Mouse (Mus musculus) midbrain, embryonic 11.5 days (tissue): ENCODE data around the gene Nyap1. TPM values are rescaled to one million over a fixed set of nuclear protein-coding genes. Genes with fewer than 3 reads are reported as not detected.

Experiments
- ATAC-seq: fragments of 200-750 bp; cut with Nextera tagmentation; 2 replicates; pipeline ENCODE4 v1.8.0; 2017; ENCODE audit warnings: moderate TSS enrichment, moderate library complexity; ENCODE audit not compliant: low FRiP score
- DNase-seq: peaks from one replicate; pipeline ENCODE4 v3.0.0; 2015; ENCODE audit warnings: low spot score; ENCODE audit errors: missing footprints
- H3K27ac ChIP-seq: fragments of 300-500 bp; sonication (generic); 2 replicates; pipeline ENCODE4 v1.5.1; 2014; ENCODE audit warnings: low read depth, low read length
- H3K27me3 ChIP-seq: fragments of 300-500 bp; sonication (generic); 2 replicates; pipeline ENCODE4 v1.6.1; 2014; ENCODE audit warnings: mild to moderate bottlenecking, low read length, moderate library complexity, mixed read lengths; ENCODE audit not compliant: control insufficient read depth, insufficient read depth
- H3K36me3 ChIP-seq: fragments of 300-500 bp; sonication (generic); 2 replicates; pipeline ENCODE4 v1.6.1; 2014; ENCODE audit warnings: mild to moderate bottlenecking, low read length, moderate library complexity, mixed read lengths; ENCODE audit not compliant: control insufficient read depth, insufficient read depth
- H3K4me1 ChIP-seq: fragments of 300-500 bp; sonication (generic); 2 replicates; pipeline ENCODE4 v1.6.1; 2014; ENCODE audit warnings: low read length; ENCODE audit not compliant: control insufficient read depth, insufficient read depth
- H3K4me2 ChIP-seq: fragments of 300-500 bp; sonication (generic); 2 replicates; pipeline ENCODE4 v1.6.1; 2014; ENCODE audit warnings: mild to moderate bottlenecking, moderate library complexity
- H3K4me3 ChIP-seq: fragments of 300-500 bp; sonication (generic); 2 replicates; pipeline ENCODE4 v1.5.1; 2014; ENCODE audit warnings: low read depth, low read length
- H3K9ac ChIP-seq: fragments of 300-500 bp; sonication (generic); 2 replicates; pipeline ENCODE4 v1.6.1; 2014; ENCODE audit warnings: low read length
- H3K9me3 ChIP-seq: fragments of 300-500 bp; sonication (generic); 2 replicates; pipeline ENCODE4 v1.6.1; 2016; ENCODE audit warnings: low read length; ENCODE audit not compliant: control insufficient read depth
- WGBS: fragments of 180-500 bp; shearing (Covaris S2); extraction: QIAGEN DNeasy Blood & Tissue Kit; methylation state at CpG from one replicate; pipeline ENCODE4 v1.1.7; 2014; 5-methylcytosine and 5-hydroxymethylcytosine counted together
- polyA plus RNA-seq: library from polyadenylated mRNA; unstranded; fragments of >200 nt; fragmentation: Nextera tagmentation; extraction: Ambion mirVana; gene quantifications from 2 replicates; pipeline ENCODE4 v1.2.1, GENCODE M21; 2014

Gene Nyap1
- polyA plus RNA-seq, 1 experiment from 2014 or later: 4.8 TPM

DNA sequence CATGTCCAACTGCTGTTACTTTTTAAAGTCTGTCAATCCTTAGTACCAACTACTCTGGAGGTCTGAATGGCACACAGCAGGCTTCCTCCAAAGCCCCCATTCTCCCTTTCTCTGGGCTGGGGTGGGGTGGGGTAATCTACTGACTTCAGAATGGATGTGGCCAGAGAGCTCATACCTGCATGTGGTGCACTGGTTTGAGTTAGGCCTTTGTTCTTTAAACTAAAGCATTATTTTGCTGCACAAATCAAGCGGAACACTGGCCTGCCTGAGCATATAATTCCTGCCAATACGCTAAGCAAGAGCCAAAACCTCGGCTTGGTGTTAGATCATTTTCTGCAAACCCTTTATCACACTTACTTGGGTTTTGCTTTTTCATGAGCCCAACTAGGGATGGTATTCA is 46.6 kb downstream of the Nyap1 start:
- H3K4me3 ChIP-seq: no peak overlapping the region
- ATAC-seq (no peak), DNase-seq (no peak)
- no peak overlapping the region for H3K4me2 ChIP-seq
- no peaks in the 10 kb centered on the region for H3K4me1 ChIP-seq
- no peaks in the 10 kb centered on the region for H3K36me3 ChIP-seq
- H3K9me3 ChIP-seq: no peaks in the 10 kb centered on the region
- H3K27ac ChIP-seq: no peak overlapping the region
- 50% methylated on average over 3 of the region's 3 CpGs for WGBS
- no peaks in the 10 kb centered on the region for H3K27me3 ChIP-seq
- H3K9ac ChIP-seq: no peak overlapping the region

DNA sequence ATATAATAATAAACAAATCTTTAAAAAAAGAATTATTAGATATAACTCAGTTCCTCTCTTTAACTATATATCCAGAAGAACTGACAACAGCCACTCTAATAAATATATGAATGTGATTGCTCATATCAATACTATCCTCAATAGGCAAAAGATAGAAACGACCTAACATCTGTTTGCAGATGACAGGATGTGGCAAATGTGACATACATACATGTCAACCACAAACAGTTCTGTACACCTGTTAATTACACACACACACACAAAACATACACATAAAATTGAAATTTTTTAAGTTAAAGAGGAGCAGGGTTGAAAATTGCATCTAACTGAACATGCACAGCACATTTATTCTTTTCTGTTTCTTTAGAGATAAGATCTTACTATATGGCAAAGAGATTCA is 49.5 kb downstream of the Nyap1 start:
- H3K4me2 ChIP-seq: no peak overlapping the region
- H3K27me3 ChIP-seq: no peaks in the 10 kb centered on the region
- H3K4me3 ChIP-seq: no peak overlapping the region
- H3K9ac ChIP-seq: no peak overlapping the region
- WGBS: 75% methylated on average over 1 of the region's 1 CpGs
- no peak overlapping the region for H3K27ac ChIP-seq
- H3K9me3 ChIP-seq: no peaks in the 10 kb centered on the region
- no peaks in the 10 kb centered on the region for H3K36me3 ChIP-seq
- DNase-seq (no peak), ATAC-seq (no peak)
- H3K4me1 ChIP-seq: no peaks in the 10 kb centered on the region

DNA sequence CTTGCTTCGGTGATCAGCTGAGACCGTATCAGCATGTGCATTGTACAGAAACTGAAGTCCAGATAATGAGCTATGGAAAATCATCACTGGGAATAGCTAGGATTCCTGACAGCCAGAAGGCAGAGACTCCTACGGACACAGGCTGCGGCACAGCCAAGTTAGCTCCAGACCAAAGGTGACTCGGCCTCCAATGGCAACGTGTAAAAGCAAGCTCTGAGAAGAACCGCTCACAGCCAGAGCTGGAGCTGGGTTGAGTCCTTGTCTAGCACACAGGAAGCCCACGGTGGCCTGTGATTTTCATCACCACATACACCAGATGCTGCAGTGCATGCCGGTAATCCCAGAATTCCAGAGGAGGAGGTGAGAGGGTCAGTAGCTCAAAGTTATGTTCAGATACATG is 50.9 kb downstream of the Nyap1 start:
- H3K4me1 ChIP-seq: no peaks in the 10 kb centered on the region
- no peak overlapping the region for H3K27ac ChIP-seq
- DNase-seq (no peak), ATAC-seq (no peak)
- no peak overlapping the region for H3K9ac ChIP-seq
- WGBS: 68% methylated on average over 9 of the region's 9 CpGs
- H3K9me3 ChIP-seq: no peaks in the 10 kb centered on the region
- H3K36me3 ChIP-seq: no peaks in the 10 kb centered on the region
- H3K4me2 ChIP-seq: no peak overlapping the region
- no peaks in the 10 kb centered on the region for H3K27me3 ChIP-seq
- H3K4me3 ChIP-seq: no peak overlapping the region

DNA sequence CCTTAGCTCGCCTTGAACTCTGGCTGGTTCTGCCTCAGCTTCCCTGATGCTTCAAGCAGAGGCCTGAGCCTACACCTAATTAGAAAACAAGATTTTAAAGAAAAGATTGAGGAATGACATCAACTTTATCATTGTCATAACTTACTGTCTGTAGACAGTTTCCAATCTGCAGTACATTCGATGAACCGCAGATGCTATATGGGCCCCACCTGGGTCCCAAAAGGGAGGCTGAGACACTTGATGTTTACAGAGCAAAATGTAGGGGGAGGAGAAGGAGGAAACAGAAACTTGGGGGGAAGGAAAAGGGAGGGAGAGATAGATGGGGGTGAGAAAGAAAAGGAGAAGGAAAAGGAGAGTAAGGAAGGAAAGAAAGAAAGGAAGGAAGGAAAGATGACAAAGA is 51.4 kb downstream of the Nyap1 start:
- no peak overlapping the region for H3K27ac ChIP-seq
- no peak overlapping the region for H3K4me2 ChIP-seq
- no peak for DNase-seq
- H3K9ac ChIP-seq: no peak overlapping the region
- no peaks in the 10 kb centered on the region for H3K27me3 ChIP-seq
- ATAC-seq: no peak
- WGBS: 84% methylated on average over 3 of the region's 3 CpGs
- no peaks in the 10 kb centered on the region for H3K4me1 ChIP-seq
- H3K36me3 ChIP-seq: no peaks in the 10 kb centered on the region
- no peaks in the 10 kb centered on the region for H3K9me3 ChIP-seq
- no peak overlapping the region for H3K4me3 ChIP-seq

DNA sequence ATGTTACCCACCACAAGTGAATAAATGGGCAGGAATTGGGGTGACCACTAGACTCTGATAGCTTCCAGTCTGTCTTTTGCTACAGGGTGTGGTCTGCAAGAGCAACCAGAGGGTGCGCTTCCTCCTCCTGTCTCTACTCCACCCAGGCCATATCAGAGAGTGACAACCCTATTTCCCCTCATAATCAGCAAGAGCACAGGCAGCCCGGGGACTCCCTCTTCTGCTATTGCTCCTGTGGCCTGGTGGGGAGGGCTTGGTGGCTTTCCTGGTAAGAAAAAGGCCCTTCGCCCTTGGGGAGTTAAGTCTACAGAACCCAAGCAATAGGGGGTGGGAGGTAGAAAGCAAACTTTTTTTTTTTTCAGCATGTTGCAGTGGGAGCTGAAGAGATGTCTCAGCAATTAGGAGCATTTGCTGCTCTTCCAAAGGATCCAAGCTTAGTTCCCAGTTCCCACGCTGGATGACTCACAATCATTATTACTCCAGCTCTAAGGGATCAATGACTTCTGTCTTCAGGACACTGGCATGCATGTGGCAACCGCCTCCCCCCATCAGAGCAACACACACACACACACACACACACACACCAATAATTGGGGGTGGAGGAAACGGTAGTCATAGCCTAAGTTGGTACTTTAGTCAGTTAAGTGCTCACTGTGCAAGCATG is 55.1 kb downstream of the Nyap1 start:
- no peaks in the 10 kb centered on the region for H3K27me3 ChIP-seq
- no peaks in the 10 kb centered on the region for H3K9me3 ChIP-seq
- 91% methylated on average over 6 of the region's 6 CpGs for WGBS
- no peak overlapping the region for H3K27ac ChIP-seq
- no peak overlapping the region for H3K4me3 ChIP-seq
- H3K4me1 ChIP-seq: peaks cover 16% of the 10 kb centered on the region
- ATAC-seq (no peak), DNase-seq (no peak)
- no peaks in the 10 kb centered on the region for H3K36me3 ChIP-seq
- H3K9ac ChIP-seq: no peak overlapping the region
- no peak overlapping the region for H3K4me2 ChIP-seq

DNA sequence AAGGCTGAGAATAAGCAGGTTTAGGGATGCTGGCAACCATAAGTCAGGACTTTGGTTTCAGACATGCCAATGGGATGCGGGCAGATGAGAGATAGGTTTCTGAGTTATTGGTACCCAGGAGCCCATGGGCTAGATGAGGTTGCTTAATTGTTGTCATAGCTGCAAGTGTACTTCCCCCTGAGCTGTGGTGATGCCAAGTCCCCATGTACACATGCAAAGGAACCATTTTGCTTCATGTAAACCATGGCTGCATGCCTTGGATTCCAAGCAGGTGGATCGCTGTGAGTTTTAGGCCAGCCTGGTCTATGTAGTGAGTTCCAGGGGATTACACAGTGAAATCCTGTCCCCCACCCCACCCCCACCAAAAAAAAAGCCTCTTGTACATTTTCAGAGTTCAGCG is 55.8 kb downstream of the Nyap1 start:
- 92% methylated on average over 3 of the region's 3 CpGs for WGBS
- ATAC-seq: no peak
- no peaks in the 10 kb centered on the region for H3K36me3 ChIP-seq

DNA sequence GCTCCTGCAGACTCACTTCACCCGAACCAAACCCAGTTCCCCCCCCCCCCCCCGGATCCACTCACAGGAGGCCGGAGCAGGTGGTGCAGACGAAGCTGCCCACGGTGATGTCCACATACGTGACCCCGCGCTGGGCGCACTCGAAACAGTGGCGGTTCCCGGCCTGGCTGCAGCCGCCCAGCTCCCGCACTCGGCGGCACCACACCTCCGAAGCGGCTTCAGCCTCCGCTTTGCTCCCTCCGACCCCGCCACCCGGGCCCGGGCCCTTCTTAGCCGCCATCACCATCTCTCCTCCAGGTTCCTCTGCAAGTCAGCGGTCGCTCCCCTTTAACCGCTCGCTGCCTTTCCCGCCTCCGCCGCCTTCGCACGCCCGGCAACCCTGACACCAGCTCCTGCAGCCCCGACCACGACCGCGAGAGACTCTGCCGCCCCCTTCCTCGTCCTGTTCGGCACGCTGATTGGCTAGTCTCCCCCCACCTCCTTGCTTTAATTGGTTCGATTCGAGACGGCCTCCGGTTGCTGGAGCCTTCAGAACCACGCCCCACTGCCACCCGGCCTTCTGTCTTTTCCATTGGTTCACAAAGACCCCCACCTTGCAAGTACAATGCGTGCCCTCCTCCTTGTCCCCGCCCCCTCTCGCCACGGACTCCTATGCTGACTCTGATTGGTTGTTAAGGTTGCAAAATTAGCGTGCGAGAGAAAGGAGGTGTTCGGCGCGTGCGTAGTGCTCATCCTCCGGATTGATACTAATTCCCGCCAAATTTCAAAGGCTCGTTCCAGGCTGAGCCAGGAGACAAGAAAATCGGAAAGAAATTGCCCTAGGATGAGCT is 56.9 kb downstream of the Nyap1 start, which contains the start of gene Agfg2:
Gene Agfg2 (minus strand): TSS at position 433 of the 830 bp plus-strand sequence.
- WGBS: under 1% methylated on average over 62 of the region's 62 CpGs
- no peaks in the 10 kb centered on the region for H3K27me3 ChIP-seq
- H3K4me3 ChIP-seq: peak within 1 kb of the TSS; percentile 67
- peak; percentile 98 for DNase-seq
- no peaks in the 10 kb centered on the region for H3K9me3 ChIP-seq
- H3K9ac ChIP-seq: peak within 1 kb of the TSS; percentile 73
- H3K4me2 ChIP-seq: peak within 1 kb of the TSS; percentile 91
- H3K27ac ChIP-seq: peak within 1 kb of the TSS; percentile 21; the same call in 1 of the 2 replicates
- no peaks in the 10 kb centered on the region for H3K36me3 ChIP-seq
- peaks cover 16% of the 10 kb centered on the region for H3K4me1 ChIP-seq
- peak; percentile 98 for ATAC-seq

More for the DNA sequence above, 55.8 kb downstream of the Nyap1 start:
- Histone ChIP-seq H3K4me2 (no peak overlapping the region), H3K27me3 (no peaks in the 10 kb centered on the region), H3K9ac (no peak overlapping the region), H3K4me1 (peaks cover 16% of the 10 kb centered on the region), H3K4me3 (no peak overlapping the region), H3K9me3 (no peaks in the 10 kb centered on the region), H3K27ac (no peak overlapping the region)
- DNase-seq: no peak

DNA sequence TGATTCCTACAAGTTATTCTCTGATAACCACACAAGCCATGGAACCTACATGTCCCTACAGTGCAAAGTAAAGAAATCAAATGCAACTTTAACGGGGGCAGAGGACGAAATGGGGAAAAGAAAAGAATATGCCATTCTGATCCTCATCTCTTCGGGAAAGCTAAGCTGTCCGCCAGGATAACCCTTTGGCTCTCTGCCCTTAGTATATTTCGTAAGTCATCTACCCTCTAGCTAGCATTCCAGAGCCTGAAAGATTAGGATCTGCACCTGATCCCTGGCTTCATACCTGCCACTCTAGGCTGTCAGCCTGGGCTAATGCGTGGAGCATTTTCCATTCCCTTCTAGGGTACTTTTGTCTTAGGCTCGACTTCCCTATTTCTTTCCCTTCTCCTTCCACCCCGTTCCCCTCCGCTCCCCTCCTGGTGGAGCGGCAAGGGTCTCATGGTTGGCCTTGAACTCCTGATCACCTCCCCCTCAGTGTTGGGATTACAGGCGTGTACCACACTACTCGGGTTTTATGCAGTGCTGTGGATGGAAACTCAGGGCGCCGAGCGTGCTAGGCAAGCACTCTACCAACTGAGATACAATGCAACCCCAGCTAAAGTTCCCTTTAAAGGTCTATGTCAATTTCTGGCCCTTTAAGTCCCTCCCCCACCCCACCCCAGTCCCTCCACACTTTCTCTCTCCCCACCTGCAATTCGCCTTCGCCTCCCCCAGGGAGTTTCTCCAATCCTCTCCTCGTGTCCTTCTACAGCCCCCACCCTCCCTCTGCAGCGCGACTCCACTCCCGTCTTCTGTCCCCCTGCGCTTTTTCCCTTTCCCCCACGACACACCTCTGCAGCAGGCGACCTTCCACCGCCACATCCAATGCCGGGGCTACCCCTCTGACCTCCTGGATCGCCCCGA is 57.8 kb downstream of the Nyap1 start:
- H3K4me1 ChIP-seq: peaks cover 16% of the 10 kb centered on the region
- H3K9ac ChIP-seq: peak overlapping the region; percentile 73
- DNase-seq (peak; percentile 91), ATAC-seq (peak; percentile 35)
- no peaks in the 10 kb centered on the region for H3K27me3 ChIP-seq
- peak overlapping the region; percentile 21; the same call in 1 of the 2 replicates for H3K27ac ChIP-seq
- H3K4me2 ChIP-seq: peak overlapping the region; percentile 91
- H3K9me3 ChIP-seq: no peaks in the 10 kb centered on the region
- WGBS: 17% methylated on average over 28 of the region's 28 CpGs
- H3K4me3 ChIP-seq: peak overlapping the region; percentile 67
- H3K36me3 ChIP-seq: no peaks in the 10 kb centered on the region
